In the genomic region with DNA sequence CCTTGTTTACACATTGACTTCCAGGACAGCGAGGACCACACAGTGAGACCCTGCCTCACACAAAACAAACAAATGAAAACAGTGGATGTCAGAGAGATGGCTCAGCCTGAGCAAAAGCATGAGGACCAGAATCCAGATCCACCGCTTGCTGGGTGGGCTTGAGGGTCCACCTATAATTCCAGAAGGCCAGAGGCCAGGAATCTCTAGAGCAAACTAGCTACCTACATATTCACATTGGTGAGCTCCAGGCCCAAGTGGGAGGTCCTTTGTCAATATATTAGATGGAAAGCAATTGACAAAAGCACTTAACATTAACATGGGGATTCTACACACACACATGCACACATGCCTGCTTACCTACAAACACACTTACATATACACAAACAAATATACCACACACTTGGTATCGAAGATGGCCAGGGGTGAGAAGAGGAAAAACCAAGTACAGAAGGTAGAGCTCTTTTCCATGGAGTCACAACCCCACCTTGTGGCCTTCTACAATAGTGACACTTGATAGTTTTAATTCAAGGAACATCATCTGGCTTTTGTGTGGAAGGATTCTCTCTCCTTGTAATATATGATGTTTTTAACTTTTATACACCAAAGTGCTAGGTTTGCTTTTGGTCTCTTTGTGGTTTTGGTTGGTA, we compare ENCODE assay signal across 9 mouse cellular contexts. TPM values are rescaled to one million over a fixed set of nuclear protein-coding genes. Genes with fewer than 3 reads are reported as not detected.
A peak's percentile ranks its signal among the peaks of the same experiment; 100 is the strongest.
DNase-seq lines count a peak whose midpoint lies in the region; ATAC-seq lines count a peak whose summit lies in the region.
"Had no signal": no experiment of that assay in that cellular context is flagged by ENCODE, and none has a peak within 500 bp of the region (broad histone marks: within the 10 kb centered on the region; RNA-seq: fewer than 3 reads in every experiment).

No protein-coding gene starts in this region.

- no peaks in the 10 kb centered on the region for H3K36me3 ChIP-seq in hindbrain, embryonic 10.5 days
- H3K36me3 ChIP-seq in hindbrain, embryonic 13.5 days, result no peaks in the 10 kb centered on the region
- H3K36me3 ChIP-seq: embryonic facial prominence, embryonic 15.5 days had no signal

- peak; percentile 7 for DNase-seq in hindbrain, embryonic 10.5 days (ENCODE audit: low spot score)
- DNase-seq in thymus, postnatal 0 days (ENCODE audit: low spot score), result peak; percentile 46
- no peak for DNase-seq in thymus, postnatal 36 days
- peak; percentile 18 for DNase-seq in c-Kit-positive CD71-positive TER-119-positive erythroid progenitor cells, embryonic 14.5 days (ENCODE audit: low spot score)
- peak; percentile 47 for DNase-seq in heart, postnatal 4 days
- DNase-seq in spleen, adult 12 weeks (ENCODE audit: low spot score), result no peak

- H3K9me3 ChIP-seq in hindbrain, embryonic 10.5 days, result no peaks in the 10 kb centered on the region
- H3K9me3 ChIP-seq in hindbrain, embryonic 13.5 days, result no peaks in the 10 kb centered on the region
- H3K9me3 ChIP-seq: embryonic facial prominence, embryonic 15.5 days had no signal

- H3K27ac ChIP-seq in hindbrain, embryonic 10.5 days, result no peak overlapping the region
- H3K27ac ChIP-seq in hindbrain, embryonic 13.5 days, result no peak overlapping the region
- H3K27ac ChIP-seq: embryonic facial prominence, embryonic 15.5 days had no signal

- H3K4me2 ChIP-seq in hindbrain, embryonic 13.5 days, result no peak overlapping the region
- H3K4me2 ChIP-seq: embryonic facial prominence, embryonic 15.5 days had no signal

- H3K4me3 ChIP-seq in hindbrain, embryonic 10.5 days, result no peak overlapping the region
- H3K4me3 ChIP-seq in hindbrain, embryonic 13.5 days, result no peak overlapping the region
- H3K4me3 ChIP-seq: embryonic facial prominence, embryonic 15.5 days had no signal

- 67% methylated on average over 3 of the region's 3 CpGs for WGBS in hindbrain, embryonic 10.5 days
- WGBS in hindbrain, embryonic 13.5 days, result 63% methylated on average over 3 of the region's 3 CpGs

- no peaks in the 10 kb centered on the region for H3K27me3 ChIP-seq in hindbrain, embryonic 10.5 days (ENCODE audit: insufficient read depth, poor library complexity, severe bottlenecking)
- no peaks in the 10 kb centered on the region for H3K27me3 ChIP-seq in hindbrain, embryonic 13.5 days
- H3K27me3 ChIP-seq: embryonic facial prominence, embryonic 15.5 days had no signal

- H3K9ac ChIP-seq in hindbrain, embryonic 13.5 days, result no peak overlapping the region
- H3K9ac ChIP-seq: embryonic facial prominence, embryonic 15.5 days had no signal

- no peak for ATAC-seq in hindbrain, embryonic 13.5 days (ENCODE audit: low FRiP score)
- peak; percentile 62; the same call in 1 of the 2 replicates for ATAC-seq in megakaryocyte-erythroid progenitor cell, adult 5-6 weeks (replicated peaks; ENCODE audit: low FRiP score, low TSS enrichment, poor library complexity, severe bottlenecking)

- no peaks in the 10 kb centered on the region for H3K4me1 ChIP-seq in hindbrain, embryonic 10.5 days (replicated peaks)
- H3K4me1 ChIP-seq in hindbrain, embryonic 13.5 days (replicated peaks), result no peaks in the 10 kb centered on the region
- H3K4me1 ChIP-seq: embryonic facial prominence, embryonic 15.5 days had no signal

RNA-seq across cellular contexts. Expression of a gene that starts 7.8 kb away (rescaled TPM):
- 28.6 and 32.4 TPM in 2 replicates for polyA plus RNA-seq in hindbrain, embryonic 10.5 days (2016; fragmentation: Nextera tagmentation; extraction: Ambion mirVana)
- 20.6 and 22.1 TPM in 2 replicates for polyA plus RNA-seq in hindbrain, embryonic 13.5 days (2015; fragmentation: Nextera tagmentation; extraction: Ambion mirVana)
- 18.0 and 19.5 TPM in 2 replicates for polyA plus RNA-seq in thymus, postnatal 0 days (2015; fragmentation: Nextera tagmentation; extraction: Ambion mirVana)
- 1 to 10 TPM; 3.8 to 4.4 TPM for total RNA-seq in heart, postnatal 4 days (2021)
- total RNA-seq in megakaryocyte-erythroid progenitor cell, adult 5-6 weeks (2014; fragmentation: Nextera tagmentation), result 6.8 and 11.0 TPM in 2 replicates
- 12.7 and 13.0 TPM in 2 replicates for total RNA-seq in megakaryocyte-erythroid progenitor cell, adult 5-6 weeks (2017)

RNA-seq across cellular contexts. Expression of a gene that starts 33.3 kb away (rescaled TPM):
- polyA plus RNA-seq in hindbrain, embryonic 10.5 days (2016; fragmentation: Nextera tagmentation; extraction: Ambion mirVana), result 4.4 TPM in 2 replicates
- 37.3 and 41.0 TPM in 2 replicates for polyA plus RNA-seq in hindbrain, embryonic 13.5 days (2015; fragmentation: Nextera tagmentation; extraction: Ambion mirVana)
- 4.0 and 4.3 TPM in 2 replicates for polyA plus RNA-seq in thymus, postnatal 0 days (2015; fragmentation: Nextera tagmentation; extraction: Ambion mirVana)
- not detected for total RNA-seq in heart, postnatal 4 days (2021)
- total RNA-seq in megakaryocyte-erythroid progenitor cell, adult 5-6 weeks (2014; fragmentation: Nextera tagmentation), result not detected in 2 replicates
- not detected in 2 replicates for total RNA-seq in megakaryocyte-erythroid progenitor cell, adult 5-6 weeks (2017)

Comparison
In these comparisons a context has a peak if more than half of its experiments do, and no peak if none do; other contexts are left out.
1. DNase-seq: peak in hindbrain, embryonic 10.5 days (single experiment), thymus, postnatal 0 days (single experiment), c-Kit-positive CD71-positive TER-119-positive erythroid progenitor cells, embryonic 14.5 days (single experiment) and heart, postnatal 4 days (single experiment); none in thymus, postnatal 36 days (0 of 2) and spleen, adult 12 weeks (single experiment).